Mouse (Mus musculus) heart, adult 11 months (tissue): ENCODE results near the gene Ifna11.
"Not testable (repeated sequence)": the region's sequence is repeated elsewhere in the genome, so short reads cannot be mapped to it uniquely, and the experiment has no call there.

Source experiments
- DNase-seq: peaks from one replicate; pipeline ENCODE4 v3.0.0; 2022

Ifna11 gene

GRCm38 (mm10) chr4:88819659-88820058, at the start of gene Ifna11:
TSS of gene Ifna11 (plus strand) at chr4:88819959.
- no peak for DNase-seq

GRCm38 (mm10) chr4:88773534-88773933, 46.2 kb upstream of the Ifna11 start, which contains the start of gene Gm13290:
TSS of gene Gm13290 (plus strand) at chr4:88773834.
- not testable (repeated sequence) for DNase-seq

- not testable (repeated sequence) for DNase-seq
These were observed 43.1 kb upstream of the Ifna11 start, which contains the start of gene Gm13289 for GRCm38 (mm10) chr4:88776622-88777021. TSS of gene Gm13289 (plus strand) at chr4:88776922.

- not testable (repeated sequence) for DNase-seq
These were observed 40.2 kb upstream of the Ifna11 start, which contains the start of gene Gm13272 for GRCm38 (mm10) chr4:88779550-88779949. TSS of gene Gm13272 (plus strand) at chr4:88779850.

GRCm38 (mm10) chr4:88780320-88780719, 39.4 kb upstream of the Ifna11 start:
- DNase-seq: peak; percentile 92

- not testable (repeated sequence) for DNase-seq
These were observed 37.9 kb upstream of the Ifna11 start, which contains the start of gene Ifnz for GRCm38 (mm10) chr4:88781831-88782230. TSS of gene Ifnz (plus strand) at chr4:88782131.

- DNase-seq: peak; percentile 94
These were observed 37.4 kb upstream of the Ifna11 start for GRCm38 (mm10) chr4:88782335-88782734.

GRCm38 (mm10) chr4:88785409-88785808, 34.4 kb upstream of the Ifna11 start, which contains the start of gene Gm13276:
TSS of gene Gm13276 (plus strand) at chr4:88785709.
- DNase-seq: not testable (repeated sequence)

GRCm38 (mm10) chr4:88788402-88788801, 31.4 kb upstream of the Ifna11 start, which contains the start of gene Gm13277:
TSS of gene Gm13277 (plus strand) at chr4:88788632.
- DNase-seq: peak; percentile 97

GRCm38 (mm10) chr4:88791250-88791649, 28.5 kb upstream of the Ifna11 start, which contains the start of gene Gm13278:
TSS of gene Gm13278 (plus strand) at chr4:88791550.
- DNase-seq: not testable (repeated sequence)

- DNase-seq: peak; percentile 99
These were observed 25.7 kb upstream of the Ifna11 start, which contains the start of gene Gm13275 for GRCm38 (mm10) chr4:88793936-88794675. TSS of gene Gm13275 (plus strand) at chr4:88794487.

GRCm38 (mm10) chr4:88797097-88797496, 22.7 kb upstream of the Ifna11 start, which contains the start of gene Gm13279:
TSS of gene Gm13279 (plus strand) at chr4:88797397.
- not testable (repeated sequence) for DNase-seq

- peak; percentile 49 for DNase-seq
These were observed 20.4 kb upstream of the Ifna11 start, which contains the start of gene Gm13285 for GRCm38 (mm10) chr4:88799365-88799764. TSS of gene Gm13285 (plus strand) at chr4:88799665.

- not testable (repeated sequence) for DNase-seq
These were observed 16.8 kb upstream of the Ifna11 start, which contains the start of gene Gm13287 for GRCm38 (mm10) chr4:88802954-88803353. TSS of gene Gm13287 (plus strand) at chr4:88803254.

GRCm38 (mm10) chr4:88805231-88805630, 14.5 kb upstream of the Ifna11 start, which contains the start of gene Gm13288:
TSS of gene Gm13288 (plus strand) at chr4:88805531.
- not testable (repeated sequence) for DNase-seq

GRCm38 (mm10) chr4:88805761-88806160, 14.0 kb upstream of the Ifna11 start:
- peak; percentile 93 for DNase-seq

- DNase-seq: no peak
These were observed 3.8 kb upstream of the Ifna11 start, which contains the start of gene Ifna7 for GRCm38 (mm10) chr4:88815928-88816327. TSS of gene Ifna7 (plus strand) at chr4:88816228.

- no peak for DNase-seq
These were observed 3.2 kb downstream of the Ifna11 start for GRCm38 (mm10) chr4:88822995-88823394.

- DNase-seq: not testable (repeated sequence)
These were observed 7.4 kb downstream of the Ifna11 start, which contains the start of gene Ifna6 for GRCm38 (mm10) chr4:88827116-88827515. TSS of gene Ifna6 (plus strand) at chr4:88827416.

- DNase-seq: no peak
These were observed 10.8 kb downstream of the Ifna11 start for GRCm38 (mm10) chr4:88830523-88830922.

GRCm38 (mm10) chr4:88835225-88835624, 15.5 kb downstream of the Ifna11 start, which contains the start of gene Ifna5:
TSS of gene Ifna5 (plus strand) at chr4:88835525.
- DNase-seq: not testable (repeated sequence)

GRCm38 (mm10) chr4:88838828-88839227, 19.1 kb downstream of the Ifna11 start:
- no peak for DNase-seq

- DNase-seq: no peak
These were observed 20.3 kb downstream of the Ifna11 start for GRCm38 (mm10) chr4:88840058-88840457.
